Mouse (Mus musculus) G1E (cell line): ENCODE data around the gene Pank4.

Experiments
- CTCF ChIP-seq: IDR thresholded peaks from 2 replicates; pipeline ENCODE4 v1.5.1; 2012; ENCODE audit warnings: low read depth, low read length, inconsistent platforms, mixed read lengths
- GATA1 ChIP-seq: IDR thresholded peaks from 2 replicates; pipeline ENCODE4 v1.6.1; 2012; ENCODE audit warnings: borderline replicate concordance, low read length, inconsistent platforms, mixed read lengths
- GATA2 ChIP-seq: IDR thresholded peaks from 2 replicates; pipeline ENCODE4 v1.6.1; 2012; ENCODE audit warnings: low read depth, low read length, inconsistent platforms, borderline replicate concordance
- POLR2AphosphoS5 ChIP-seq: IDR thresholded peaks from 2 replicates; pipeline ENCODE4 v1.6.1; 2012; ENCODE audit warnings: low read depth, low read length, inconsistent platforms; ENCODE audit not compliant: insufficient replicate concordance
- TAL1 ChIP-seq: conservative IDR thresholded peaks from 2 replicates; pipeline ENCODE4 v1.6.1; 2012; ENCODE audit warnings: low read depth, low read length, inconsistent platforms, mixed read lengths

- no peak for TF ChIP-seq CTCF
- TF ChIP-seq GATA1: no peak
- no peak for TF ChIP-seq TAL1
- TF ChIP-seq POLR2AphosphoS5: no peak
- no peak for TF ChIP-seq GATA2
These were observed 14.9 kb upstream of the Pank4 start for GRCm38 (mm10) chr4:154948940-154949588.
